Mouse (Mus musculus) lung, postnatal 0 days (tissue): ENCODE data around the gene Natd1.

Experiments used
- CTCF ChIP-seq: IDR thresholded peaks from 2 replicates; pipeline ENCODE4 v1.5.1; 2016; ENCODE audit warnings: antibody characterized with exemption, mild to moderate bottlenecking
- EP300 ChIP-seq: IDR thresholded peaks from 2 replicates; pipeline ENCODE4 v1.6.1; 2016; ENCODE audit warnings: antibody characterized with exemption, mild to moderate bottlenecking, control low read depth

DNA sequence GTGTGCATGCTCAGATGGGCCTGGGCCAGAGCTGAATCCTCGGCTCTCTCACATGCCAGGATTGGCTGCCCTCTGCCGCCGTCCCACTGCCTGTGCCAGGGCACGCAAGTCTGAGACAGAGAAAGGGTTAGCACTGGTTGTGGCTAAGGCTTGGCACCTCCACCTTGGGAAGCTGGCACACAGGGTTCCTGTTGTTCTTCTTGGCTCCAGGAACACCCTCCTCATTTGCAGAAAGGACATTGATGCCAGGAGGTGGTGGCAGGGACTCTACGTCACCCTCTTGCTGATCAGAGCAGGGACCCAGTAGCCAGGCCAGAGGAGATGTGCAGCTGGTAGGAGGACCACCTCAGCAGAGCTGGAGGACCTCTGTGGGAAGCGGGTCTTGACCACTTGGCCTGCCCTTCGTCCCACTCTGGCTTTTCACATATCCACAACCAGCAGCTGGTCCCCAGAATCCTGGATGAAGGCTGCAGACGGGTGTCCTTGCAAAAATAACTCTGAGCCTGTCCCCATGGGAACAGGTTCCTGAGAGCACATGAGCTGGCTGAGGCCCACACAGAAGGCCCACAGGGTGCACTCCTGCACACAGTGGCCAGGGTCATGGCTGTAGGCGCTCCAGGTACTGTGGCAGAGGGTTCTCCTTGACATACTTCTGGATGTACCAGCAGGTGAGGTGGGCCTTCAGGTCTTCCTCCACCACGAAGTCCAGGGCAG is 9.0 kb downstream of the Natd1 start:
- TF ChIP-seq EP300 (no peak), CTCF (no peak)
